Mouse (Mus musculus) lung, postnatal 25 days (tissue): ENCODE data around the gene Skp2.

ENCODE experiments used
- DNase-seq: peaks from one replicate; pipeline ENCODE4 v3.0.0; 2022; ENCODE audit warnings: low spot score

Gene Skp2

GRCm38 (mm10) chr15:9074671-9075070 is 80.6 kb downstream of the Skp2 start:
- DNase-seq = no peak

GRCm38 (mm10) chr15:9074139-9074538 is 81.1 kb downstream of the Skp2 start:
- no peak for DNase-seq

GRCm38 (mm10) chr15:9073684-9074083 is 81.5 kb downstream of the Skp2 start:
- DNase-seq = no peak

DNA sequence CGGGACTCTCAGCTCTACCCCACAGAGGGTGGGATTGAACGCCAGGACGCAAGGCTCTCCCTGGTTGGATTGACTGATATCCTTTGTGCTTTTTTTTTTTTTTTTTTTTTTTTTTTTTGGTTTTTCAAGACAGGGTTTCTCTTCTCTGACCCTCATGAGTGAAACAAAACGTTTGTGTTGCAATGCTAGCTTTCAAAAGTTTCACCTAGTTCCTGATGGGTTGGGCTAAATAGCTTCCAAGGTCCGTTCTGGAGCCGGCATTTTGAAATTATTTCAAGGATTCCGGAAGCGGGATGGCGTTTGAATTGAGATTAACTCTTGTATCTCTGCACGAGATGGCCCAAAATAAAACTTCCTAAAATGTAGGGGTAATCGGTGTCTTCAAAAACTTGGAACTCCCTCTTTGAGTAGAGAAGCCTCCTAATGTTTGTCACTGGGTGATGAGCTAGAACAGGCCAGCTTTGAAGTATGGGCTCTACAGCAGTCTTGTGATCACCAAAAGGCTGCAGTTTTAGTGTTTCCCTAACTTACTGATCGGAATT is 82.1 kb downstream of the Skp2 start:
- DNase-seq = no peak

DNA sequence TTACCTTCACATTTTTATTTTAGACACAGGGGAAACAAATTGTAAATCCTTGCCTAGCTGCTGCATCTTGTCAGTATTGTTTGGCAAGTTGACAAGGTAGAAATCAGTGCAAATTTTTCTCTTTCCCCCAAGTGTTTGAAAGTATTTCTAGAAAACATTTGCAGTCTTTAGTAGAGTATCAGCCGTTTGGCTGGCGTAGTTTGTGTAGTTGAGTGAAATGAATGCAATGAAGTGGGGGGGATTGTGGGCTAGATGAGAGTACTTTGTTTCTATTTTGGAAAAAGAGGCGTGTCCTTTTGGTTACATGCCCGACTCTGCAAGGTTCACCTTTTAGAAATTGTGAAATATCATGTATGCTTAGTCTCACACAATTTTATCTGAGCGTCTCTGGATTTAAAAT is 82.6 kb downstream of the Skp2 start:
- peak; percentile 58 for DNase-seq

DNA sequence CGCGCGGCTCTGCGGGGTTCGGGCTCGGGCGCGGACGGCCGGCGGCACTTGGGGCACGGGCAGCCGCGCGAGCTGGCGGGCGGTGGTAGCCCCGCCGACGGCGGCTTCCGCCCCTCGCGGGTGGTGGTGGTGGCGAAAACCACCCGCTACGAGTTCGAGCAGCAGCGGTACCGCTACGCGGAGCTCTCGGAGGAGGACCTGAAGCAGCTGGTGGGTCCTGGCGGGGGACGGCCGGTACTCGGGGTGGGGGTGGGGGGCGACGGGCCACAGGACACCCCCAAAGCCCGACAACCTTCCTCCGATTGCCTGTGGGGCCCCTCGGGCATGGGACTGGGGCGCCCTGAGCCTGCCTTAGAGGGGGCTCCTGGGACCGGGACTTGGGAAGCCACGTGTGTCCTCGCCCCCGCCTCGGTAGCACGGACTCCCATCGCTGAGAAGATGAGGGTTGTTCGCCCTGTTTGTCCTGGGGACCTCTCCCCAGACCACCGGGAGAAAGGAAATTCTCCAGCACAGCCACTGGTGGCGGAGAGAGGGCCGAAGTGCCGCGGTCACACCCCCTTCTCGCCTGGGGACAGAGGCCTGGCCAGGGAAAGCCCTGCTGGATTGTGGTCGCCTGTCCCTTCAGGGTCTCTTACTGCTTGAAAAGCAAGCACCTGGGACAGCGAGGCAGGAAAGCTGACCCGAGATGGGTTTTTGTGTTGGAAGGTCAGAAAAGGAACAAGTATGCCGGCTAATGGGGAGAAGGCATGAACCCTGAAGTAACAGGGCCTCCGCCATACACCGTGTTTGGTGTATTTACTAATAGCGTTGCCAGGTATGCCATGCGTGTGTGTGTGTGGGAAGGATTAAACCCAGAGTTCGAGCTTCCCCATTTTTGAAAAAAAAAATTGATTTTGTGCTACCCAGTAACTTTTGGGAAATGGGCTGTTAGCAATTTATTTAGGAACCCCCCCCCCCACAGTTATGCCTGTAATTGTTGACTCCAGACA is 83.4 kb downstream of the Skp2 start:
- no peak for DNase-seq

DNA sequence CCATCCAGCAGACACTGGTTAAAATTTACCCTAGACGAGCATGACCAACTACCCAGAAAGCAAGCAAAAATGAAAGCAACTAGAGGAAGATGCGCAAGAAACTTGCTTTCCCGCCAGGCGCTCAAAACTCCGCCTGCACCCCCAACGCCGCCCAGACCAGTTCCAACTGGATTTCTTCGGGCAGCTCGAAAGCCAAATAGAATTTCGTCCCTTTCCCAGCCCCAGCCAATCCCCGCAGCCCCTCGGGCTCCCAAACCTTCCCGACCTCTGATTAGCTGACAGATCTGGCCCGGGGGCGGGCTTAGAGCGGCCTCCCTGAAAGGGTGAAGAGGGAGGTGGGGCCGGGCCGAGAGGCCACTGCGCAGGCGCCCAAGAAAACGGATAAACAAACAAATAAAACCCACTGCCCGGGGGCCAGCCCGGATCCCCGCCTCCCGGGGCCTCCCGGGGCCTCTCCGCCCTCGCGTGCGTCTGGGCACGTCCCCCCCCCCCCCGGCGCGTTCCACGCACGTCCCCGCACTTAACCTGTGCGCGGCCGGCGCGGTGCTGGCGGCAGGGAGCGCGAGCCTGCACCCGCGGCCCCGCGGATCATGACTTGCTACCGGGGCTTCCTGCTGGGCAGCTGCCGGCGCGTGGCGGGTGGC is 84.2 kb downstream of the Skp2 start, which contains the start of gene Nadk2:
Gene Nadk2 (plus strand): TSS at position 349 of the 644 bp plus-strand sequence.
- peak; percentile 99 for DNase-seq

DNA sequence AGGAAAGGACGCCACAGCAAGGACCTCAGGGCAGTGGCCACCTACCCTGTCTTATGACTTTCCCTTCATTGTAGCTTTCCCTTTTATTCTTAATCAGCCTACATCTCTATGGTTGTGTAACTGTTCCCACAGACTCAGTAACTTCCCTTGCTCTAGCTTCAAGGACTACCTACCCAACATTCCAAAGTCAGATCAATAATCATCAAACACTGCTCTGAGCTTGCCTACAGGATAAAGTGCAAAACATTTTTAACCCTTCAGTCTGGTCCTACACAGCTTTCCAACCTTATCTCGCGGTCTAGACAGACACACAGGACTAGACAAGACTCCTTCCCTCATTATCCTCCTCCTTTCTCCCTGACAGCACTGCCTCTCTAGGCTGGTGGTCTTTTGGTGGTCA is 84.9 kb downstream of the Skp2 start:
- no peak for DNase-seq

DNA sequence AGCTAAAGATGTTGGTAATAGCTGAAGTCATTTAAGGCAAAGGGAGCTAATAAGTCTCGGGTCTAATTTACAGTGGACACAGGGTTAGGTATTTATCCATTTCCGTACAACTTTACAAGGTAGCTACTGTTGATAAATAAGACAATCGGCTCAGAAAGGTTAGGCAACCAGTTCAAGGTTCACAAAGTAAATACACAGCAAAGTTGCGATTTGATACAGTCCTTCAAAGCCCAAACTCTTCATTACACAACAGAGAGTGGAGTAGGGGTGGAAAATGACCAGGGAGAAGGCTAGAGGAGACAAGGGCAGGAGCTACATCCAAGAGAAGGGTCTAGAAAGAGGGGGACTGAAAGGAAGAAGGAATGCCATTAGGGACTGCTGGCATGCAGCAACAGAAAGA is 86.3 kb downstream of the Skp2 start:
- DNase-seq = no peak
